Mouse (Mus musculus): ENCODE data around the gene Arhgef25. TPM values are rescaled to one million over a fixed set of nuclear protein-coding genes. Genes with fewer than 3 reads are reported as not detected.
A peak's percentile ranks its signal among the peaks of the same experiment; 100 is the strongest.
"Not testable (repeated sequence)": the region's sequence is repeated elsewhere in the genome, so short reads cannot be mapped to it uniquely, and the experiment has no call there.

The Arhgef25 gene
- polyA plus RNA-seq, 1 experiment: 8.5 TPM

DNA sequence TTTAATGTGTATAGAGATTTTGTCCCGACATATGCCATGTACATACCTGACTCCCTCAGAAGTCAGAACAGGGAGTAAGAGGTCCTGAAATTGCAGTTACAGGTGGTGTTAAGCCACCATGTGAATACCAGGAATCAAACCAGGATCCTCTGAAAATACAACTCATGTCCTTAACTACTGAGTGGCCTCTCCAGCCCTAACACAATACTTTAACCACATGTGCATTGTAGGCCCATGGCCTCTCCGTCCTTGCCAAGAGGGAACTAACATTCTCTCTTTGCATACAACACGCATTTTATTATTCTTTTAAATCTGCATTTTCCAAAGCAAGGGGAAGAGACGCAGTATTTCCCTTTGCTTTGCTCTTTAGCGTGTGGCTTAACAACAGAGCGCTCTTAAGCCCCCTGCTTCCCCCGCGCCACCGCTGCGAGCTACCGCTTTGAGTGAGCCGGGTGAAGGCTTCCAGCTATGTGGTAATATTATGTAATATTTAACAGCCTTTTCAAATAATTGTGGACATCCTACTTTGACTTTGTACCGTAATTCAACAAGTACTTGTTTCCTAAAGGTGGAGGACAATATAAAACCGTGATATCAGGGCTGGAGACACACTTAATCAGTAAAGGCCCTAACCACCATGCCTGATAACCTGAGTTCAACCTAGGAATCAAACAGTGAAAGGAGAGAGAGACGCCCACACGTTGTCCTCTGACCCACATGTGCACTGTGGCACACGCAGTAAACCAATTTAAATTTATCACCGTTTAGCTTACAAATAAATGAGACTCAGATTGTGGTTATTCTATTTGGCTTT, 51.3 kb downstream of the Arhgef25 start:
- Histone ChIP-seq H3K27me3 (ENCODE audit: control insufficient read depth, insufficient read depth, low read length) (no peaks in the 10 kb centered on the region), H3K4me3 (ENCODE audit: extremely low read depth, insufficient read depth, insufficient read length) (no peak overlapping the region), H3K27ac (ENCODE audit: insufficient read depth, low read length) (peak overlapping the region; percentile 45; the same call in 1 of the 2 replicates), H3K4me1 (ENCODE audit: control insufficient read depth, insufficient read depth, insufficient read length) (peaks cover 38% of the 10 kb centered on the region; the same call in 1 of the 2 replicates), H3K36me3 (ENCODE audit: control insufficient read depth, insufficient read depth, low read length) (no peaks in the 10 kb centered on the region)
- no peak for DNase-seq (ENCODE audit: low read depth in 1 of 2, low spot score in 2 of 2)
- no peak for TF ChIP-seq POLR2A (IDR thresholded peaks at IDR 0.05; ENCODE audit: low read depth, low read length)
- TF ChIP-seq CTCF (IDR thresholded peaks at IDR 0.05; ENCODE audit: extremely low read depth, insufficient read depth, insufficient read length, insufficient replicate concordance): no peak
- 73% methylated on average over 18 of the region's 18 CpGs for WGBS

DNA sequence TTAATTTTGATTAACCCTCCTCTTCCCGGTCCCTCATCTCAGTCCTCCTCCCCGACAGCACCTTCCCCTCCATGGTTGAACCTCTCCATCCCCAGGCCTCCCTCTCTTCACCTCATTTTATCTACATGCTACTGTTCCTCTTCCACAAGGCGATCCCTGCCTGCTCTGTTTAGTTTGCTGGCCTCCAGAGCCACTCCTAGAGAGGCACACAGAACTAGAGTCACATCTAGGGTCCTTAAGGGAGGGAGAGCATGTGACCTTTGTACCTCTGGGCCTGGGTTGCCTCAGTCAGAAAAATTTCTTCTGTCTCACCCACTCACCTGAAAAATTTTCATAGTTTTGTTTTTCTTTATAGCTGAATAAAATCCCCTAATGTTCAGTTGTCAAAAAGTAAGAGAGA, 52.0 kb downstream of the Arhgef25 start:
- WGBS: 81% methylated on average over 3 of the region's 3 CpGs
- peak overlapping the region; percentile 70 for H3K27ac ChIP-seq (ENCODE audit: insufficient read depth, low read length)
- H3K4me1 ChIP-seq (ENCODE audit: control insufficient read depth, insufficient read depth, insufficient read length): peaks cover 35% of the 10 kb centered on the region; the same call in 1 of the 2 replicates
- no peaks in the 10 kb centered on the region for H3K36me3 ChIP-seq (ENCODE audit: control insufficient read depth, insufficient read depth, low read length)
- H3K27me3 ChIP-seq (ENCODE audit: control insufficient read depth, insufficient read depth, low read length): no peaks in the 10 kb centered on the region
- no peak for TF ChIP-seq CTCF (IDR thresholded peaks at IDR 0.05; ENCODE audit: extremely low read depth, insufficient read depth, insufficient read length, insufficient replicate concordance)
- no peak for TF ChIP-seq POLR2A (IDR thresholded peaks at IDR 0.05; ENCODE audit: low read depth, low read length)
- H3K4me3 ChIP-seq (ENCODE audit: extremely low read depth, insufficient read depth, insufficient read length): no peak overlapping the region
- DNase-seq (ENCODE audit: low read depth in 1 of 2, low spot score in 2 of 2): no peak

DNA sequence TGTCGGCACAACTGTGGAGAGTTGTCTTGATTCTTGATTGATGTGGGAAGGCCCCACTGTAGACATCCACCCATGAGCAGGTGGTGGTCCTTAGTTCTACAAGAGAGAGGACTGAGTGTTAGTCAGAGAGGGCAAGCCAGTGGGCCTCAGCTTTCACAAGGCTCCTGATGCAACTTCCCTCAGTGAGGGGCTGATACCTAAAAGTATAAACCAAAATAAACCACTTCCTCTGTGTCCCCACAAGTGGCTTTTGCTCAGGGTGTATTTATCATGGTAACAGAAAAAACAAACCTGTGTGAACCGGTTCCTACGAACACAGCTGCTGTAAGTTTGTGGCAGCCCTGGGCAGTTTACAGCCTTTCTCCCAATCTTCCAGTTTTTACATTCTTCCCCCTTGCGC, 53.4 kb downstream of the Arhgef25 start:
- Histone ChIP-seq H3K4me1 (ENCODE audit: control insufficient read depth, insufficient read depth, insufficient read length) (peaks cover 30% of the 10 kb centered on the region; the same call in 1 of the 2 replicates), H3K27ac (ENCODE audit: insufficient read depth, low read length) (peak overlapping the region; percentile 93), H3K27me3 (ENCODE audit: control insufficient read depth, insufficient read depth, low read length) (no peaks in the 10 kb centered on the region), H3K4me3 (ENCODE audit: extremely low read depth, insufficient read depth, insufficient read length) (no peak overlapping the region), H3K36me3 (ENCODE audit: control insufficient read depth, insufficient read depth, low read length) (no peaks in the 10 kb centered on the region)
- TF ChIP-seq POLR2A (IDR thresholded peaks at IDR 0.05; ENCODE audit: low read depth, low read length): no peak; the same call in 1 of the 2 replicates
- DNase-seq (ENCODE audit: low read depth in 1 of 2, low spot score in 2 of 2): peak; percentile 48 to 79
- WGBS: 8% methylated on average over 4 of the region's 4 CpGs

DNA sequence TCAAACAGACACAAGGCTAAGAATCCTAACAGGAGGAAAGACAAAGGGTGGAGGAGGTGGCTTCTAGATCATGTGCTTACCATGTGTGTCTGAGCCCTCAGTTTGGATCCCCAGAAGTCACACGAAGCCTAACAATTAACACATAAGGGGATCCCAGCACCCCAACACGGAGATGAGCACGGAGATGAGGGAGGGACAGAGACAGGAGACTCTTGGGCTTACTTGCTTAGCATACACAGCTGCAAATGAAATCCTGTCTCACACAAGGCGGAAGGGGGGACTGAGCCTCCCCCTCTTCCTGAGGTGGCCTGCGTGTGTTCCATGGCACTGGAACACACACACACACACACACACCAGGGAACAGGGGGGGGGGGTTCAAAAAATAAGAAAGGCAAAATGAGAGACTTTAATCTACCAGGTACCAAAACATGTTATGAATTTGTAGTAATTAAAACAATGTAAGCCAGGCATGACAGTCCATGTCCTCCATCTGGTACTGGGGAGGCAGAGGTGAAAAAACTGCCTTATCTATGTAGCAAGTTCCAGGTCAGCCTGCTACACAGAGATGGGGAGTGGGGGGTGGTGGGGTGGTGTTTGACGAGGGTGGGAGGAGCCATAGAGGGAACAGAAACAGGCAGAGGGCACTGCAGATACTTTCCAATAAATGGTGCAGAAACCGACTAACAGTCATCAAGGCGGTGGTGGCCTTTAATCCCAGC, 54.6 kb downstream of the Arhgef25 start:
- Histone ChIP-seq H3K4me3 (ENCODE audit: extremely low read depth, insufficient read depth, insufficient read length) (no peak overlapping the region), H3K4me1 (ENCODE audit: control insufficient read depth, insufficient read depth, insufficient read length) (peaks cover 23% of the 10 kb centered on the region; the same call in 1 of the 2 replicates), H3K27ac (ENCODE audit: insufficient read depth, low read length) (peak overlapping the region; percentile 93), H3K27me3 (ENCODE audit: control insufficient read depth, insufficient read depth, low read length) (no peaks in the 10 kb centered on the region), H3K36me3 (ENCODE audit: control insufficient read depth, insufficient read depth, low read length) (no peaks in the 10 kb centered on the region)
- 13% methylated on average over 8 of the region's 8 CpGs for WGBS
- peak in 1 of 2 experiments; percentile 34 for DNase-seq (ENCODE audit: low read depth in 1 of 2, low spot score in 2 of 2)
- TF ChIP-seq POLR2A (IDR thresholded peaks at IDR 0.05; ENCODE audit: low read depth, low read length) (no peak), CTCF (IDR thresholded peaks at IDR 0.05; ENCODE audit: extremely low read depth, insufficient read depth, insufficient read length, insufficient replicate concordance) (no peak)

DNA sequence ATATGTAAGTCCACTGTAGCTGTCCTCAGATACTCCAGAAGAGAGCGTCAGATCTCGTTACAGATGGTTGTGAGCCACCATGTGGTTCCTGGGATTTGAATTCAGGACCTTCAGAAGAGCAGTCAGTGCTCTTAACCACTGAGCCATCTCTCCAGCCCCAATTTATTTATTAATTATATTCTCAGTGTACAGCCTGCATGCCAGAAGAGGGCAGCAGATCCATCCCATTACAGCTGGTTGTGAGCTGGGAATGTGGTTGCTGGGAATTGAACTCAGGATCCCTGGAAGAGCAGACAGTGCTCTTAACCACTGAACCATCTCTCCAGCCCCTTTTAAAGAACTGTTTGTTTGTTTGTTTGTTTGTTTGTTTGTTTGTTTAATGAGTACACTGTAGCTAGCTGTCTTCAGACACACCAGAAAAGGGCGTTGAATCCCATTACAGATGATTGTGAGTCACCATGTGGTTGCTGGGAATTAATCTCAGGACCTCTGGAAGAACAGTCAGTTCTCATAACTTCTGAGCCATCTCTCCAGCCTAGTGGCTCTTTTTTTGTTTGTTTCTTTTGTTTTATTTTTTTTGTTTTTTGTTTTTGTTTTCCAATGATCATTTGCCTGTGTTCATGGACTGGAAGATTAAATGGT, 55.4 kb downstream of the Arhgef25 start:
- WGBS: 83% methylated on average over 3 of the region's 3 CpGs
- Histone ChIP-seq H3K4me1 (ENCODE audit: control insufficient read depth, insufficient read depth, insufficient read length) (peaks cover 23% of the 10 kb centered on the region; the same call in 1 of the 2 replicates), H3K27ac (ENCODE audit: insufficient read depth, low read length) (peak overlapping the region; percentile 16; the same call in 1 of the 2 replicates)
- TF ChIP-seq CTCF (IDR thresholded peaks at IDR 0.05; ENCODE audit: extremely low read depth, insufficient read depth, insufficient read length, insufficient replicate concordance): peak; percentile 22; the same call in 1 of the 2 replicates
- H3K36me3 ChIP-seq (ENCODE audit: control insufficient read depth, insufficient read depth, low read length); H3K27me3 ChIP-seq (ENCODE audit: control insufficient read depth, insufficient read depth, low read length); H3K4me3 ChIP-seq (ENCODE audit: extremely low read depth, insufficient read depth, insufficient read length): not testable (repeated sequence)
- DNase-seq (ENCODE audit: low read depth in 1 of 2, low spot score in 2 of 2): peak in 1 of 2 experiments; percentile 41

Other genes starting within 250 kb of the Arhgef25 start
- 61.4 and 67.3 TPM in 2 replicates for gene Ctdsp2, start 211.4 kb downstream of the Arhgef25 start, polyA plus RNA-seq (2012; rRNA removed)
- gene Avil, start 189.4 kb downstream of the Arhgef25 start, polyA plus RNA-seq (2012; rRNA removed): 0.06 and 0.09 TPM in 2 replicates
- 17.1 and 26.3 TPM in 2 replicates for gene Tsfm, start 159.2 kb downstream of the Arhgef25 start, polyA plus RNA-seq (2012; rRNA removed)
- gene Mettl1, start 148.7 kb downstream of the Arhgef25 start, polyA plus RNA-seq (2012; rRNA removed): 14.6 and 14.9 TPM in 2 replicates
- 0.35 and 0.42 TPM in 2 replicates for gene Eef1akmt3, start 148.6 kb downstream of the Arhgef25 start, polyA plus RNA-seq (2012; rRNA removed)
- 0.20 and 0.26 TPM in 2 replicates for gene Cyp27b1, start 141.8 kb downstream of the Arhgef25 start, polyA plus RNA-seq (2012; rRNA removed)
- gene March9, start 129.9 kb downstream of the Arhgef25 start, polyA plus RNA-seq (2012; rRNA removed): 3.1 and 4.1 TPM in 2 replicates
- gene Cdk4, start 126.5 kb downstream of the Arhgef25 start, polyA plus RNA-seq (2012; rRNA removed): 106 and 140 TPM in 2 replicates
- 29.9 and 32.4 TPM in 2 replicates for gene Tspan31, start 119.8 kb downstream of the Arhgef25 start, polyA plus RNA-seq (2012; rRNA removed)
- gene Agap2, start 114.8 kb downstream of the Arhgef25 start, polyA plus RNA-seq (2012; rRNA removed): 45.6 and 60.9 TPM in 2 replicates
- gene Os9, start 69.0 kb downstream of the Arhgef25 start, polyA plus RNA-seq (2012; rRNA removed): 48.7 and 57.4 TPM in 2 replicates
- gene B4galnt1, start 24.9 kb downstream of the Arhgef25 start, polyA plus RNA-seq (2012; rRNA removed): 284 and 346 TPM in 2 replicates
- gene Slc26a10, start 9.4 kb downstream of the Arhgef25 start, polyA plus RNA-seq (2012; rRNA removed): 0.94 and 1.1 TPM in 2 replicates
- 67.9 and 83.7 TPM in 2 replicates for gene Dtx3, start 5.6 kb upstream of the Arhgef25 start, polyA plus RNA-seq (2012; rRNA removed)
- 22.2 and 24.3 TPM in 2 replicates for gene Pip4k2c, start 21.5 kb upstream of the Arhgef25 start, polyA plus RNA-seq (2012; rRNA removed)
- 0.41 and 0.72 TPM in 2 replicates for gene Kif5a, start 73.3 kb upstream of the Arhgef25 start, polyA plus RNA-seq (2012; rRNA removed)
- 94.8 and 101 TPM in 2 replicates for gene Dctn2, start 76.3 kb upstream of the Arhgef25 start, polyA plus RNA-seq (2012; rRNA removed)
- gene Mbd6, start 98.9 kb upstream of the Arhgef25 start, polyA plus RNA-seq (2012; rRNA removed): 55.8 and 68.0 TPM in 2 replicates
- gene Mars, start 121.7 kb upstream of the Arhgef25 start, polyA plus RNA-seq (2012; rRNA removed): 33.2 and 40.2 TPM in 2 replicates
- 72.7 and 87.2 TPM in 2 replicates for gene Arhgap9, start 131.9 kb upstream of the Arhgef25 start, polyA plus RNA-seq (2012; rRNA removed)
- gene Gli1, start 151.9 kb upstream of the Arhgef25 start, polyA plus RNA-seq (2012; rRNA removed): 0.42 and 0.74 TPM in 2 replicates
- not detected in 2 replicates for gene Inhbe, start 164.3 kb upstream of the Arhgef25 start, polyA plus RNA-seq (2012; rRNA removed)
- gene Inhbc, start 180.3 kb upstream of the Arhgef25 start, polyA plus RNA-seq (2012; rRNA removed): not detected in 2 replicates
- gene R3hdm2, start 190.2 kb upstream of the Arhgef25 start, polyA plus RNA-seq (2012; rRNA removed): 67.2 and 67.6 TPM in 2 replicates

Measured in spleen, adult 2 months (tissue).